22 mouse cellular contexts compared by ENCODE assay signal in the genomic region with DNA sequence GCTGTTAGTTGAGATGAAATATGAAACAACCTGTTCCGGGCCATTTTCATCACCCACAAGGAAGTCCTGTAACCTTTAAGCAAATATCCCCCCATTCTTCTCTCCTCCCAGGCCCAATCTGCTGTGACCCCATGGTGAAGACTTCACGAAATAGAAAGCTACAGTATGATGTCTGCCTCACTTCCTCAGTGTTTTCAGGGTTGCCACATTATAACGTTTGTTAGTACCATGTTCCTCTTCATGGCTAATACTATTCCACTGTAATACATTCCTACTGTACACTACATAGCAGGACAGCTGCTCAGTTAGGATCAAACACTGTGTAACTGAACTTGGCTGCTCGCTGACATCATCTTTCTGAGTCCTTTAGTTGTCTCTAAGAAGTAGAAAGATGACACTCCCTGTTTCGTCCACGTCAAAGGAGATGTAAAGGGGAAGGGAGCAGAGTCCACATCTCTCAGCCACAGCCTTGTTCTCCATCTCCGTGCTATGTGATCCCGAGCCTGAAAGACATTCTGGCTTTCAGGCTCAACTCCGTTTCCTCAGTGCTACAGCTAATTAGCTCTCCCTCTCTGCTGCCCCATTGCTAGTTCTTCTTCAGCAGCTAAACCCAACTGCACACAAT.
"Had no signal": no experiment of that assay in that cellular context is flagged by ENCODE, and none has a peak within 500 bp of the region (broad histone marks: within the 10 kb centered on the region; RNA-seq: fewer than 3 reads in every experiment).

No protein-coding gene starts in this region.

- H3K9me3 ChIP-seq: kidney, embryonic 15.5 days; limb, embryonic 10.5 days; limb, embryonic 13.5 days; liver, embryonic 13.5 days; megakaryocyte, embryonic 14.5 days; midbrain, embryonic 10.5 days; midbrain, embryonic 13.5 days; neural tube, embryonic 12.5 days; neural tube, embryonic 15.5 days had no signal

- DNase-seq: kidney, adult 8-10 months; kidney, postnatal 25 days; layer of hippocampus, adult 9-11 months; liver, embryonic 13.5 days; lung, adult 2 months; lung, postnatal 14 days; lung, postnatal 4 days; retina, postnatal 1 day; right cerebral cortex, postnatal 25 days; spleen, adult 18-20 months; thymus, adult 2 months; thymus, postnatal 14 days; thymus, postnatal 4 days had no signal

- H3K9ac ChIP-seq: kidney, embryonic 15.5 days; limb, embryonic 13.5 days; liver, embryonic 13.5 days; midbrain, embryonic 13.5 days; neural tube, embryonic 12.5 days; neural tube, embryonic 15.5 days had no signal

- H3K27ac ChIP-seq: kidney, embryonic 15.5 days; layer of hippocampus, adult 2 months; limb, embryonic 10.5 days; limb, embryonic 13.5 days; liver, embryonic 13.5 days; midbrain, embryonic 10.5 days; midbrain, embryonic 13.5 days; neural tube, embryonic 12.5 days; neural tube, embryonic 15.5 days had no signal

- ATAC-seq: midbrain, embryonic 13.5 days had no signal

- H3K36me3 ChIP-seq: kidney, embryonic 15.5 days; limb, embryonic 10.5 days; limb, embryonic 13.5 days; liver, embryonic 13.5 days; neural tube, embryonic 12.5 days had no signal

- H3K27me3 ChIP-seq: kidney, embryonic 15.5 days; limb, embryonic 13.5 days; liver, embryonic 13.5 days; midbrain, embryonic 13.5 days; neural tube, embryonic 12.5 days; neural tube, embryonic 15.5 days had no signal

- H3K4me3 ChIP-seq: kidney, embryonic 15.5 days; layer of hippocampus, adult 2 months; limb, embryonic 10.5 days; limb, embryonic 13.5 days; liver, embryonic 13.5 days; megakaryocyte, embryonic 14.5 days; midbrain, embryonic 10.5 days; midbrain, embryonic 13.5 days; neural tube, embryonic 12.5 days; neural tube, embryonic 15.5 days had no signal

- H3K4me1 ChIP-seq: kidney, embryonic 15.5 days; limb, embryonic 13.5 days; liver, embryonic 13.5 days; neural tube, embryonic 12.5 days had no signal

- H3K4me2 ChIP-seq: kidney, embryonic 15.5 days; limb, embryonic 13.5 days; liver, embryonic 13.5 days; midbrain, embryonic 13.5 days; neural tube, embryonic 12.5 days; neural tube, embryonic 15.5 days had no signal
